Mouse (Mus musculus) megakaryocyte, embryonic 14.5 days (primary cell): ENCODE measurements at regions not wholly inside any gene's neighbourhood (a gene's known extent, or its start where the extent isn't known, plus 50 kb on each side); places are given as distances from the start of the nearest gene placed in this dataset.

Experiments
- FLI1 ChIP-seq: IDR thresholded peaks from 2 replicates; pipeline ENCODE4 v1.6.1; 2012; ENCODE audit warnings: low read length, inconsistent platforms, mixed read lengths
- GATA1 ChIP-seq: IDR thresholded peaks from 3 replicates; pipeline ENCODE4 v1.6.1; 2012; ENCODE audit warnings: mixed read lengths, low read length, inconsistent platforms, borderline replicate concordance

- TF ChIP-seq GATA1 (no peak), FLI1 (no peak)
Measured at GRCm38 (mm10) chr1:88757162-88757561, 55.1 kb upstream of the Arl4c start.
